Mouse (Mus musculus): ENCODE measurements at regions not wholly inside any gene's neighbourhood (a gene's known extent, or its start where the extent isn't known, plus 50 kb on each side); places are given as distances from the start of the nearest gene placed in this dataset.

- H3K27me3 ChIP-seq (ENCODE audit: control insufficient read depth, insufficient read depth, low read length), result no peaks in the 10 kb centered on the region
- ATAC-seq (ENCODE audit: low FRiP score, low TSS enrichment), result no peak
- H3K36me3 ChIP-seq (ENCODE audit: control insufficient read depth, insufficient read depth, low read length), result no peaks in the 10 kb centered on the region
- H3K4me3 ChIP-seq (ENCODE audit: low read length), result no peak overlapping the region
- H3K4me2 ChIP-seq (replicated peaks; ENCODE audit: low read depth, low read length), result no peak overlapping the region
- no peaks in the 10 kb centered on the region for H3K4me1 ChIP-seq (ENCODE audit: control insufficient read depth, insufficient read depth, low read length)
- no peaks in the 10 kb centered on the region for H3K9me3 ChIP-seq (ENCODE audit: control insufficient read depth, low read length)
- WGBS, result 48% methylated on average over 8 of the region's 8 CpGs
- no peak overlapping the region for H3K27ac ChIP-seq (ENCODE audit: low read depth, low read length)
- no peak overlapping the region for H3K9ac ChIP-seq (ENCODE audit: low read depth, low read length)
These were observed 1528.0 kb upstream of the Gulo start for GRCm38 (mm10) chr14:67536787-67537659.

DNA sequence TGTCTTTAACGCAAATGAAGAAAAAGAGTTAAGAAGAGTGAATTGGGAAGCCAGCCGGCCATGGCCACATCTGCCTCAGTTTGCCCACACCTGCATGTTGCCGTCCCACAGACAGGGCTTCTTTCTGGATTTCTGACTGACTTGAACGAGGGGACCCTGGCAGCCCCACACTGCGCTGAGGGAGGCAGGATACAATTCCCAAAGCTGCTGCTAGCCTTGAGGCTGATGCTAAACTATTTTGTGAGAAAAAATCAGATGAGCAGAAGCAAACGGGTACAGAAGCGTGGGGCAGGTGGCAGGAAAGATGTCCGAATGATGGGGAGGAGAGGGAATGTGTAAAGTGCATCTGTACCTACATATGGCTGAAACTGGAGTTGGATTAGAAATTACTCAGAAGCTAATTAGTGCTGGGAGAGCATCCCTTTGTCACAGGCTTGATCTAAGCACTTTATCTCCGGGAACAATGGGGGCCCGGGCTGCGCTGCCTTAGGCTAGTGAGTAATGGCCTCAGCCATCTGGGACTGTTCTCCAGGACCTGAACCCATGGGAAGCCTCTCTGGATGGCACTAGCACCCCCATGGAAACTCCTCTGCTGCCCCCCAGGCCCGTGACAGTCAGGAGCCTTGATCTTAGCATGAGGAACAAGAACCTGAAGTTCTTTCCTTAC, 1497.9 kb upstream of the Gulo start:
- H3K9ac ChIP-seq (ENCODE audit: low read depth, low read length), result no peak overlapping the region
- no peaks in the 10 kb centered on the region for H3K36me3 ChIP-seq (ENCODE audit: control insufficient read depth, insufficient read depth, low read length)
- H3K27ac ChIP-seq (ENCODE audit: low read depth, low read length), result no peak overlapping the region
- H3K9me3 ChIP-seq (ENCODE audit: control insufficient read depth, low read length), result no peaks in the 10 kb centered on the region
- H3K4me3 ChIP-seq (ENCODE audit: low read length), result no peak overlapping the region
- H3K27me3 ChIP-seq (ENCODE audit: control insufficient read depth, insufficient read depth, low read length), result no peaks in the 10 kb centered on the region
- 73% methylated on average over 12 of the region's 12 CpGs for WGBS
- H3K4me1 ChIP-seq (ENCODE audit: control insufficient read depth, insufficient read depth, low read length), result no peaks in the 10 kb centered on the region
- ATAC-seq (ENCODE audit: low FRiP score, low TSS enrichment), result no peak
- no peak overlapping the region for H3K4me2 ChIP-seq (replicated peaks; ENCODE audit: low read depth, low read length)

- no peak overlapping the region for H3K4me2 ChIP-seq (replicated peaks; ENCODE audit: low read depth, low read length)
- no peaks in the 10 kb centered on the region for H3K27me3 ChIP-seq (ENCODE audit: control insufficient read depth, insufficient read depth, low read length)
- H3K4me3 ChIP-seq (ENCODE audit: low read length), result no peak overlapping the region
- 86% methylated on average over 10 of the region's 10 CpGs for WGBS
- H3K4me1 ChIP-seq (ENCODE audit: control insufficient read depth, insufficient read depth, low read length), result no peaks in the 10 kb centered on the region
- no peaks in the 10 kb centered on the region for H3K9me3 ChIP-seq (ENCODE audit: control insufficient read depth, low read length)
- no peak overlapping the region for H3K27ac ChIP-seq (ENCODE audit: low read depth, low read length)
- H3K9ac ChIP-seq (ENCODE audit: low read depth, low read length), result no peak overlapping the region
- no peaks in the 10 kb centered on the region for H3K36me3 ChIP-seq (ENCODE audit: control insufficient read depth, insufficient read depth, low read length)
- ATAC-seq (ENCODE audit: low FRiP score, low TSS enrichment), result no peak
These were observed 1483.1 kb upstream of the Gulo start for GRCm38 (mm10) chr14:67492086-67492485.

GRCm38 (mm10) chr14:67486676-67487075, 1477.7 kb upstream of the Gulo start:
- 27% methylated on average over 10 of the region's 10 CpGs for WGBS
- H3K27ac ChIP-seq (ENCODE audit: low read depth, low read length), result no peak overlapping the region
- H3K27me3 ChIP-seq (ENCODE audit: control insufficient read depth, insufficient read depth, low read length), result no peaks in the 10 kb centered on the region
- no peak for ATAC-seq (ENCODE audit: low FRiP score, low TSS enrichment)
- no peak overlapping the region for H3K4me2 ChIP-seq (replicated peaks; ENCODE audit: low read depth, low read length)
- H3K36me3 ChIP-seq (ENCODE audit: control insufficient read depth, insufficient read depth, low read length), result no peaks in the 10 kb centered on the region
- H3K9me3 ChIP-seq (ENCODE audit: control insufficient read depth, low read length), result no peaks in the 10 kb centered on the region
- H3K4me1 ChIP-seq (ENCODE audit: control insufficient read depth, insufficient read depth, low read length), result peaks cover 16% of the 10 kb centered on the region
- H3K9ac ChIP-seq (ENCODE audit: low read depth, low read length), result no peak overlapping the region
- H3K4me3 ChIP-seq (ENCODE audit: low read length), result no peak overlapping the region

- WGBS, result 72% methylated on average over 4 of the region's 4 CpGs
- Histone ChIP-seq H3K27ac (ENCODE audit: low read depth, low read length) (no peak overlapping the region), H3K4me1 (ENCODE audit: control insufficient read depth, insufficient read depth, low read length) (peaks cover 16% of the 10 kb centered on the region), H3K27me3 (ENCODE audit: control insufficient read depth, insufficient read depth, low read length) (no peaks in the 10 kb centered on the region), H3K9me3 (ENCODE audit: control insufficient read depth, low read length) (no peaks in the 10 kb centered on the region), H3K9ac (ENCODE audit: low read depth, low read length) (no peak overlapping the region), H3K36me3 (ENCODE audit: control insufficient read depth, insufficient read depth, low read length) (no peaks in the 10 kb centered on the region), H3K4me3 (ENCODE audit: low read length) (no peak overlapping the region), H3K4me2 (replicated peaks; ENCODE audit: low read depth, low read length) (no peak overlapping the region)
- ATAC-seq (ENCODE audit: low FRiP score, low TSS enrichment), result no peak
These were observed 1476.4 kb upstream of the Gulo start for GRCm38 (mm10) chr14:67485449-67485800.

GRCm38 (mm10) chr14:67484533-67485448, 1475.8 kb upstream of the Gulo start:
- Histone ChIP-seq H3K9ac (ENCODE audit: low read depth, low read length) (no peak overlapping the region), H3K4me2 (replicated peaks; ENCODE audit: low read depth, low read length) (no peak overlapping the region), H3K4me3 (ENCODE audit: low read length) (no peak overlapping the region), H3K4me1 (ENCODE audit: control insufficient read depth, insufficient read depth, low read length) (peaks cover 16% of the 10 kb centered on the region), H3K36me3 (ENCODE audit: control insufficient read depth, insufficient read depth, low read length) (no peaks in the 10 kb centered on the region), H3K27me3 (ENCODE audit: control insufficient read depth, insufficient read depth, low read length) (no peaks in the 10 kb centered on the region), H3K9me3 (ENCODE audit: control insufficient read depth, low read length) (no peaks in the 10 kb centered on the region), H3K27ac (ENCODE audit: low read depth, low read length) (no peak overlapping the region; the same call in 1 of the 2 replicates)
- peak; percentile 86 for ATAC-seq (ENCODE audit: low FRiP score, low TSS enrichment)
- 23% methylated on average over 19 of the region's 19 CpGs for WGBS

Data from kidney, embryonic 14.5 days (tissue).